ENCODE assay signal across 11 mouse cellular contexts in genomic region chr7:73721046-73721445, GRCm38 (mm10). TPM values are rescaled to one million over a fixed set of nuclear protein-coding genes. Genes with fewer than 3 reads are reported as not detected.
A peak's percentile ranks its signal among the peaks of the same experiment; 100 is the strongest.
DNase-seq lines count a peak whose midpoint lies in the region; ATAC-seq and TF ChIP-seq lines count a peak whose summit lies in the region.
"Had no signal": no experiment of that assay in that cellular context is flagged by ENCODE, and none has a peak within 500 bp of the region (broad histone marks: within the 10 kb centered on the region; RNA-seq: fewer than 3 reads in every experiment).

No protein-coding gene starts in this region.

- H3K27ac ChIP-seq in heart, embryonic 12.5 days (ENCODE audit: poor library complexity, severe bottlenecking) = no peak overlapping the region
- no peak overlapping the region for H3K27ac ChIP-seq in midbrain, embryonic 14.5 days (replicated peaks; ENCODE audit: low read depth, low read length)
- no peak overlapping the region for H3K27ac ChIP-seq in midbrain, postnatal 0 days (ENCODE audit: low read depth, low read length)
- H3K27ac ChIP-seq: hindbrain, postnatal 0 days; limb, embryonic 12.5 days; neural tube, embryonic 12.5 days had no signal

- H3K4me1 ChIP-seq in heart, embryonic 12.5 days (replicated peaks) = peaks cover 13% of the 10 kb centered on the region; the same call in 1 of the 2 replicates
- peaks cover 12% of the 10 kb centered on the region; the same call in 1 of the 2 replicates for H3K4me1 ChIP-seq in midbrain, embryonic 14.5 days (ENCODE audit: control insufficient read depth, insufficient read depth, low read length)
- no peaks in the 10 kb centered on the region for H3K4me1 ChIP-seq in midbrain, postnatal 0 days (ENCODE audit: insufficient read depth, low read length)
- H3K4me1 ChIP-seq: neural tube, embryonic 12.5 days had no signal

- peak; percentile 90 for DNase-seq in heart, adult 11 months
- peak; percentile 66 for DNase-seq in kidney, postnatal 10 days
- DNase-seq in kidney, adult 11 months = no peak
- DNase-seq in midbrain, embryonic 14.5 days = peak; percentile 31
- no peak for DNase-seq in midbrain, postnatal 0 days (ENCODE audit: low spot score)
- DNase-seq: gastrocnemius, postnatal 25 days had no signal

- no peak for TF ChIP-seq CTCF in midbrain, postnatal 0 days (IDR thresholded peaks at IDR 0.05)

- WGBS in heart, embryonic 12.5 days = 59% methylated on average over 3 of the region's 3 CpGs
- 73% methylated on average over 3 of the region's 3 CpGs for WGBS in midbrain, embryonic 14.5 days
- 45% methylated on average over 3 of the region's 3 CpGs for WGBS in midbrain, postnatal 0 days

- no peak overlapping the region for H3K9ac ChIP-seq in heart, embryonic 12.5 days
- H3K9ac ChIP-seq in midbrain, embryonic 14.5 days (replicated peaks; ENCODE audit: low read length) = no peak overlapping the region
- no peak overlapping the region for H3K9ac ChIP-seq in midbrain, postnatal 0 days (replicated peaks; ENCODE audit: low read length, poor library complexity, severe bottlenecking)
- H3K9ac ChIP-seq: limb, embryonic 12.5 days; neural tube, embryonic 12.5 days had no signal

- no peak for ATAC-seq in heart, embryonic 12.5 days (ENCODE audit: insufficient number of reproducible peaks, low FRiP score)
- ATAC-seq in midbrain, embryonic 14.5 days (ENCODE audit: low FRiP score, low TSS enrichment) = no peak
- ATAC-seq in midbrain, postnatal 0 days (ENCODE audit: low FRiP score) = no peak
- no peak for ATAC-seq in CD4-positive, CD25-positive, alpha-beta regulatory T cell, adult 4 months
- ATAC-seq: hindbrain, postnatal 0 days had no signal

- no peak overlapping the region for H3K4me3 ChIP-seq in heart, embryonic 12.5 days
- no peak overlapping the region for H3K4me3 ChIP-seq in midbrain, embryonic 14.5 days (replicated peaks; ENCODE audit: low read depth, low read length)
- no peak overlapping the region for H3K4me3 ChIP-seq in midbrain, postnatal 0 days (ENCODE audit: low read depth, low read length)
- H3K4me3 ChIP-seq: limb, embryonic 12.5 days; neural tube, embryonic 12.5 days had no signal

- H3K4me2 ChIP-seq in heart, embryonic 12.5 days = no peak overlapping the region
- H3K4me2 ChIP-seq in midbrain, embryonic 14.5 days (ENCODE audit: low read length) = no peak overlapping the region
- H3K4me2 ChIP-seq in midbrain, postnatal 0 days (ENCODE audit: low read depth, low read length, poor library complexity, severe bottlenecking) = no peak overlapping the region
- H3K4me2 ChIP-seq: limb, embryonic 12.5 days; neural tube, embryonic 12.5 days had no signal

- no peaks in the 10 kb centered on the region for H3K36me3 ChIP-seq in heart, embryonic 12.5 days
- no peaks in the 10 kb centered on the region for H3K36me3 ChIP-seq in midbrain, embryonic 14.5 days (ENCODE audit: control insufficient read depth, insufficient read depth, low read length)
- H3K36me3 ChIP-seq in midbrain, postnatal 0 days (ENCODE audit: insufficient read depth, low read length) = no peaks in the 10 kb centered on the region
- H3K36me3 ChIP-seq: limb, embryonic 12.5 days; neural tube, embryonic 12.5 days had no signal

- peaks cover 15% of the 10 kb centered on the region for H3K27me3 ChIP-seq in heart, embryonic 12.5 days (replicated peaks)
- no peaks in the 10 kb centered on the region for H3K27me3 ChIP-seq in midbrain, embryonic 14.5 days (ENCODE audit: control insufficient read depth, insufficient read depth, low read length)
- H3K27me3 ChIP-seq in midbrain, postnatal 0 days (ENCODE audit: insufficient read depth, low read length) = no peaks in the 10 kb centered on the region
- H3K27me3 ChIP-seq: limb, embryonic 12.5 days; neural tube, embryonic 12.5 days had no signal

- H3K9me3 ChIP-seq in heart, embryonic 12.5 days (replicated peaks) = no peaks in the 10 kb centered on the region
- H3K9me3 ChIP-seq in midbrain, embryonic 14.5 days (ENCODE audit: control insufficient read depth, low read length) = no peaks in the 10 kb centered on the region
- no peaks in the 10 kb centered on the region for H3K9me3 ChIP-seq in midbrain, postnatal 0 days (ENCODE audit: low read length)
- H3K9me3 ChIP-seq: limb, embryonic 12.5 days had no signal

RNA-seq across cellular contexts. Expression of gene Fam174b, which starts 19.1 kb away (rescaled TPM):
- polyA plus RNA-seq in heart, embryonic 12.5 days (2016; fragmentation: Nextera tagmentation; extraction: Ambion mirVana) = 46.8 and 51.4 TPM in 2 replicates
- 18.9 and 26.7 TPM in 2 replicates for polyA plus RNA-seq in midbrain, embryonic 14.5 days (2014; fragmentation: Nextera tagmentation; extraction: Ambion mirVana)
- total RNA-seq in midbrain, postnatal 0 days (2014; rRNA removed) = 27.7 and 36.2 TPM in 2 replicates
- polyA plus RNA-seq in midbrain, postnatal 0 days (2015; fragmentation: Nextera tagmentation; extraction: Ambion mirVana) = 27.2 and 28.9 TPM in 2 replicates
- under 1 TPM; 0.94 to 0.95 TPM for polyA plus RNA-seq in CD4-positive, CD25-positive, alpha-beta regulatory T cell, adult 4 months (2017; shearing (Covaris generic))

Comparison
In these comparisons a context has a peak if more than half of its experiments do, and no peak if none do; other contexts are left out.
1. DNase-seq: peak in heart, adult 11 months (single experiment), kidney, postnatal 10 days (single experiment) and midbrain, embryonic 14.5 days (single experiment); none in kidney, adult 11 months (single experiment) and midbrain, postnatal 0 days (single experiment).
2. RNA of gene Fam174b, which starts 19.1 kb away (polyA plus RNA-seq): 46.8 to 51.4 TPM in heart, embryonic 12.5 days, 27.2 to 28.9 TPM in midbrain, postnatal 0 days and 18.9 to 26.7 TPM in midbrain, embryonic 14.5 days; 0.94 to 0.95 TPM in CD4-positive, CD25-positive, alpha-beta regulatory T cell, adult 4 months; every median in the first group is over 10 times any median in the second.